Mouse (Mus musculus): ENCODE results near the gene Cdk19.

DNA sequence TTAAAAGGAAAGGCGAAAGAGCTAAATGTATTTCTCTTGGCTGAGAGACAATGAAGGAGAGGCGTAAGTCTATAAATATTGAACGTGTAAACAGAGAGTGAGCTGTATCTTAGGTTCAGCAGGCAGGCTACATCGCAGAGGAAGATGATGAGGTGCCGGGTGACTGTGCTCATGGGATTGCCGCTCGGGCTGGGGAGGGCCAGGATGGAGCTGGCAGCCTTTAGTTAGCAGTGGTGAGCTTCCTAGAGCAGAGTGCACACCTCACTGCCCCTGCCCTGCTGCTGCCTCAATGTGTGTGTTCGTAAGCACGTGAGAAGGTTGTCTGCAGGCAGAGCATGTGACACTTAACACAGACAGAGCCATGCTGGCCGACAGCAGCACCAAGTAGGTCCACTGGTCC lies 101.4 kb downstream of the Cdk19 start:
- TF ChIP-seq CTCF (IDR thresholded peaks at IDR 0.05; ENCODE audit: low read depth, low read length) (no peak), TAL1 (conservative IDR thresholded peaks at IDR 0.05; ENCODE audit: low read depth, low read length) (no peak), POLR2AphosphoS5 (IDR thresholded peaks at IDR 0.05; ENCODE audit: insufficient replicate concordance, low read depth, low read length) (no peak), GATA1 (IDR thresholded peaks at IDR 0.05; ENCODE audit: borderline replicate concordance, low read length) (no peak), GATA2 (IDR thresholded peaks at IDR 0.05; ENCODE audit: borderline replicate concordance, low read depth, low read length) (no peak)
